Mouse (Mus musculus) thymus, adult 2 months (tissue): ENCODE measurements around the gene Ets1.

Experiments
- CTCF ChIP-seq: fragments of 200-500 bp; IDR thresholded peaks from 2 replicates; pipeline ENCODE4 v1.5.1; 2012; ENCODE audit warnings: mild to moderate bottlenecking, control low read depth, low read length, moderate library complexity, borderline replicate concordance; ENCODE audit not compliant: control insufficient read depth, poor library complexity, insufficient read depth; ENCODE audit errors: extremely low read depth
- POLR2A ChIP-seq: fragments of 200-500 bp; IDR thresholded peaks from 2 replicates; pipeline ENCODE4 v1.6.1; 2012; ENCODE audit warnings: mild to moderate bottlenecking, low read length, control low read depth, moderate library complexity; ENCODE audit not compliant: control insufficient read depth, poor library complexity, insufficient read depth; ENCODE audit errors: extremely low read depth

DNA sequence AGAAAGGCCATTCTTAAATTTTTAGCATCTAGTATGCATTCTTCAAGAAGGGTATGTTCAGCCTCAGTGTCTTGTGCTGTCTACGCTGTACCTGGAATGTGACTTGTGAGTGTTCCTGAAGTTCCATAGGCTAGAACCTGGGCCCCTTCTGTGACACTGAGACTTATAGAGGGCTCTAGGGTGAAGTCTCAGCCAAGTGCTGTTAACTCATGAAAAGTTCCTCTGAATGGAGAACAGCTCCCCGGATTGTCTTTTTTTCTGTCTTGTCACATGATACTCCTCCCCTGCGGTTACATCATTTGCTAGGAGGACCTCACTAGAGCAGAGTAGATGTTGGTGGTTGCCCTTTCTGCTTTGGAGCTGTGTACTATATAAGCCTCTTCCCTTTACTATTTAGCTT is 40.5 kb downstream of the Ets1 start:
- no peak for TF ChIP-seq CTCF
- no peak for TF ChIP-seq POLR2A
